Mouse (Mus musculus): ENCODE measurements around the gene Spon1. TPM values are rescaled to one million over a fixed set of nuclear protein-coding genes. Genes with fewer than 3 reads are reported as not detected.

The Spon1 gene
- total and polyA plus RNA-seq, 3 experiments = not detected

- Histone ChIP-seq H3K27ac (ENCODE audit: control insufficient read depth, low read depth, low read length) (no peak overlapping the region), H3K4me3 (ENCODE audit: control insufficient read depth in 1 of 2, insufficient read depth in 1 of 2, low read depth in 2 of 2, low read length in 2 of 2) (no peak overlapping the region), H3K9me3 (replicated peaks; ENCODE audit: insufficient read depth, low read length) (no peaks in the 10 kb centered on the region), H3K4me1 (ENCODE audit: control insufficient read depth in 1 of 2, insufficient read depth in 2 of 2, low read length in 2 of 2) (no peaks in the 10 kb centered on the region), H3K9ac (ENCODE audit: control insufficient read depth, low read depth, low read length, poor library complexity, severe bottlenecking) (no peak overlapping the region), H3K79me2 (ENCODE audit: control insufficient read depth, insufficient read depth, low read length, poor library complexity) (no peaks in the 10 kb centered on the region), H3K36me3 (ENCODE audit: control insufficient read depth in 1 of 2, insufficient read depth in 2 of 2, low read length in 2 of 2) (no peaks in the 10 kb centered on the region), H3K27me3 (ENCODE audit: control insufficient read depth in 1 of 2, insufficient read depth in 2 of 2, low read length in 2 of 2) (no peaks in the 10 kb centered on the region)
- DNase-seq (ENCODE audit: low read depth, low spot score) = no peak
- TF ChIP-seq MXI1 (IDR thresholded peaks at IDR 0.05; ENCODE audit: low read depth, low read length) (no peak), EP300 (IDR thresholded peaks at IDR 0.05; ENCODE audit: low read depth in 1 of 2, low read length in 2 of 2) (no peak), POLR2A (IDR thresholded peaks at IDR 0.05; ENCODE audit: control insufficient read depth in 1 of 2, insufficient read depth in 1 of 2, low read depth in 1 of 2, low read length in 2 of 2, poor library complexity in 1 of 2) (no peak), NELFE (IDR thresholded peaks at IDR 0.05; ENCODE audit: low read depth, low read length) (no peak), TCF12 (IDR thresholded peaks at IDR 0.05; ENCODE audit: low read depth, low read length) (no peak), MEF2A (IDR thresholded peaks at IDR 0.05; ENCODE audit: extremely low read depth, insufficient replicate concordance, low read depth, low read length, poor library complexity, severe bottlenecking) (no peak), ZMIZ1 (IDR thresholded peaks at IDR 0.05; ENCODE audit: low read depth, low read length) (no peak), MYC (IDR thresholded peaks at IDR 0.05; ENCODE audit: low read depth, low read length) (no peak)
Observed at GRCm38 (mm10) chr7:113997675-113998354, 232.0 kb downstream of the Spon1 start.

DNA sequence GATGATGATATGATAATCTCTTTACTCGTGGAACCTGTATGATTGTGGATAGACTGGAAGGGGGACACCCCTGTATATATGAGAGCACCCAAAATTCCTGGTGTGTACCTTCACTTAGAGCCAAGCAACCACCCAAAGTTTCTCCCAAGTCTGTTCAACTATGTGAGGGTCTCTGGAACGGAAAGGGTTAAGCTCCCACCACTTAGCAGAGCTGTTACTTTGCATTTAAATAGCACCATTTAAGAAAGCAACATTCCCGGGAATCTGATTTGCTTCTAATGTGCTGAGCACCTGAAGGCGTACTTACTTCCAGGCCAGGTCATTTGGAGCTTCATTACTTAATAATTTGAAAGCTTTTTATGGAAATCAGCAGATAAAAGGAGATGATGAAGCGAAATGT lies 238.4 kb downstream of the Spon1 start:
- H3K9ac ChIP-seq (ENCODE audit: control insufficient read depth, low read depth, low read length, poor library complexity, severe bottlenecking) = no peak overlapping the region
- no peak overlapping the region for H3K4me3 ChIP-seq (ENCODE audit: control insufficient read depth in 1 of 2, insufficient read depth in 1 of 2, low read depth in 2 of 2, low read length in 2 of 2)
- no peak overlapping the region for H3K27ac ChIP-seq (ENCODE audit: control insufficient read depth, low read depth, low read length)
- H3K79me2 ChIP-seq (ENCODE audit: control insufficient read depth, insufficient read depth, low read length, poor library complexity) = no peaks in the 10 kb centered on the region
- no peaks in the 10 kb centered on the region for H3K27me3 ChIP-seq (ENCODE audit: control insufficient read depth in 1 of 2, insufficient read depth in 2 of 2, low read length in 2 of 2)
- H3K4me1 ChIP-seq (ENCODE audit: control insufficient read depth in 1 of 2, insufficient read depth in 2 of 2, low read length in 2 of 2) = no peaks in the 10 kb centered on the region
- H3K36me3 ChIP-seq (ENCODE audit: control insufficient read depth in 1 of 2, insufficient read depth in 2 of 2, low read length in 2 of 2) = no peaks in the 10 kb centered on the region
- no peaks in the 10 kb centered on the region for H3K9me3 ChIP-seq (replicated peaks; ENCODE audit: insufficient read depth, low read length)
- TF ChIP-seq MYB (IDR thresholded peaks at IDR 0.05; ENCODE audit: low read depth, low read length) (no peak), MAX (IDR thresholded peaks at IDR 0.05; ENCODE audit: low read length) (no peak), ETS1 (IDR thresholded peaks at IDR 0.05; ENCODE audit: low read depth, low read length) (no peak), ZNF384 (IDR thresholded peaks at IDR 0.05; ENCODE audit: low read depth, low read length) (no peak), POLR2A (IDR thresholded peaks at IDR 0.05; ENCODE audit: control insufficient read depth in 1 of 2, insufficient read depth in 1 of 2, low read depth in 1 of 2, low read length in 2 of 2, poor library complexity in 1 of 2) (no peak), MAFK (IDR thresholded peaks at IDR 0.05; ENCODE audit: borderline replicate concordance, low read depth, low read length) (no peak), MEF2A (IDR thresholded peaks at IDR 0.05; ENCODE audit: extremely low read depth, insufficient replicate concordance, low read depth, low read length, poor library complexity, severe bottlenecking) (no peak), MYC (IDR thresholded peaks at IDR 0.05; ENCODE audit: low read depth, low read length) (no peak), MAZ (IDR thresholded peaks at IDR 0.05; ENCODE audit: low read depth, low read length) (no peak), JUND (IDR thresholded peaks at IDR 0.05; ENCODE audit: low read depth, low read length) (no peak), HCFC1 (IDR thresholded peaks at IDR 0.05; ENCODE audit: low read depth, low read length) (no peak), CHD2 (IDR thresholded peaks at IDR 0.05; ENCODE audit: low read length) (no peak), USF1 (IDR thresholded peaks at IDR 0.05; ENCODE audit: low read depth, low read length) (no peak), SMC3 (IDR thresholded peaks at IDR 0.05; ENCODE audit: low read depth, low read length) (no peak), E2F4 (IDR thresholded peaks at IDR 0.05; ENCODE audit: borderline replicate concordance, low read depth, low read length) (no peak), GATA1 (IDR thresholded peaks at IDR 0.05; ENCODE audit: low read depth, low read length) (no peak), TBP (IDR thresholded peaks at IDR 0.05; ENCODE audit: low read depth, low read length) (no peak), POLR2AphosphoS5 (IDR thresholded peaks at IDR 0.05; ENCODE audit: borderline replicate concordance, low read depth, low read length) (no peak), TAL1 (IDR thresholded peaks at IDR 0.05; ENCODE audit: low read length) (no peak), ZMIZ1 (IDR thresholded peaks at IDR 0.05; ENCODE audit: low read depth, low read length) (no peak)
- DNase-seq (ENCODE audit: low read depth, low spot score) = no peak

Data from MEL (cell line).